In genomic region chr10:18437584-18437983, GRCm38 (mm10) we compare ENCODE assay signal across 14 mouse cellular contexts.
DNase-seq lines count a peak whose midpoint lies in the region; ATAC-seq and TF ChIP-seq lines count a peak whose summit lies in the region.
"Had no signal": no experiment of that assay in that cellular context is flagged by ENCODE, and none has a peak within 500 bp of the region (broad histone marks: within the 10 kb centered on the region; RNA-seq: fewer than 3 reads in every experiment).

No protein-coding gene starts in this region.

- H3K4me2 ChIP-seq in lung, embryonic 16.5 days (ENCODE audit: low read depth, low read length): no peak overlapping the region
- no peak overlapping the region for H3K4me2 ChIP-seq in stomach, postnatal 0 days (replicated peaks; ENCODE audit: low read depth)
- H3K4me2 ChIP-seq in intestine, embryonic 15.5 days (replicated peaks): no peak overlapping the region
- H3K4me2 ChIP-seq: liver, embryonic 12.5 days had no signal

- peak; percentile 96 for ATAC-seq in frontal cortex, adult (ENCODE audit: low TSS enrichment)
- ATAC-seq in lung, embryonic 16.5 days (ENCODE audit: low read depth): no peak
- ATAC-seq in stomach, postnatal 0 days (ENCODE audit: low FRiP score, low TSS enrichment): no peak
- ATAC-seq in intestine, embryonic 15.5 days: no peak
- ATAC-seq: intestine, embryonic 16.5 days; liver, embryonic 12.5 days had no signal

- no peak overlapping the region for H3K4me3 ChIP-seq in kidney, adult 2 months (ENCODE audit: insufficient read depth, low read depth, low read length)
- H3K4me3 ChIP-seq in lung, embryonic 16.5 days (ENCODE audit: low read length): no peak overlapping the region
- no peak overlapping the region for H3K4me3 ChIP-seq in stomach, postnatal 0 days (ENCODE audit: low read depth, low read length)
- H3K4me3 ChIP-seq in intestine, embryonic 15.5 days (replicated peaks): no peak overlapping the region
- H3K4me3 ChIP-seq: erythroblast, embryonic 14.5 days; liver, embryonic 12.5 days had no signal

- TF ChIP-seq EP300 in stomach, postnatal 0 days (optimal IDR thresholded peaks at IDR 0.05): no peak

- peaks cover 7% of the 10 kb centered on the region; the same call in 1 of the 2 replicates for H3K4me1 ChIP-seq in kidney, adult 2 months (ENCODE audit: control insufficient read depth, insufficient read depth, low read length)
- peaks cover 16% of the 10 kb centered on the region for H3K4me1 ChIP-seq in lung, embryonic 16.5 days (replicated peaks; ENCODE audit: control insufficient read depth, insufficient read depth, low read length)
- H3K4me1 ChIP-seq in stomach, postnatal 0 days (replicated peaks; ENCODE audit: control insufficient read depth, insufficient read depth): peaks cover 7% of the 10 kb centered on the region; the same call in 1 of the 2 replicates
- peaks cover 7% of the 10 kb centered on the region for H3K4me1 ChIP-seq in intestine, embryonic 15.5 days (replicated peaks)
- H3K4me1 ChIP-seq: liver, embryonic 12.5 days had no signal

- WGBS in kidney, adult 2 months: 69% methylated on average over 2 of the region's 2 CpGs
- 67% methylated on average over 2 of the region's 2 CpGs for WGBS in lung, embryonic 16.5 days
- WGBS in stomach, postnatal 0 days: 52% methylated on average over 2 of the region's 2 CpGs
- WGBS in intestine, embryonic 15.5 days: 69% methylated on average over 2 of the region's 2 CpGs

- TF ChIP-seq CTCF in kidney, adult 2 months (conservative IDR thresholded peaks at IDR 0.05; ENCODE audit: insufficient read depth, insufficient read length, low read depth, low read length): no peak
- TF ChIP-seq CTCF in stomach, postnatal 0 days (IDR thresholded peaks at IDR 0.05; ENCODE audit: low read depth): no peak

- H3K9me3 ChIP-seq in lung, embryonic 16.5 days (ENCODE audit: control insufficient read depth, low read length): no peaks in the 10 kb centered on the region
- H3K9me3 ChIP-seq in stomach, postnatal 0 days (ENCODE audit: control insufficient read depth, low read length): no peaks in the 10 kb centered on the region
- no peaks in the 10 kb centered on the region for H3K9me3 ChIP-seq in intestine, embryonic 15.5 days
- H3K9me3 ChIP-seq: liver, embryonic 12.5 days had no signal

- TF ChIP-seq POLR2A in kidney, adult 2 months (IDR thresholded peaks at IDR 0.05; ENCODE audit: low read depth, low read length): no peak

- H3K9ac ChIP-seq in lung, embryonic 16.5 days (ENCODE audit: low read length): no peak overlapping the region
- H3K9ac ChIP-seq in stomach, postnatal 0 days (ENCODE audit: low read length): no peak overlapping the region
- H3K9ac ChIP-seq in intestine, embryonic 15.5 days: no peak overlapping the region
- H3K9ac ChIP-seq: liver, embryonic 12.5 days had no signal

- no peaks in the 10 kb centered on the region for H3K27me3 ChIP-seq in kidney, adult 2 months (replicated peaks; ENCODE audit: control insufficient read depth, insufficient read depth, low read length)
- H3K27me3 ChIP-seq in lung, embryonic 16.5 days (ENCODE audit: control insufficient read depth, insufficient read depth, low read depth, low read length): no peaks in the 10 kb centered on the region
- H3K27me3 ChIP-seq in stomach, postnatal 0 days (ENCODE audit: control insufficient read depth, insufficient read depth, low read length): no peaks in the 10 kb centered on the region
- no peaks in the 10 kb centered on the region for H3K27me3 ChIP-seq in intestine, embryonic 15.5 days (replicated peaks)
- H3K27me3 ChIP-seq: liver, embryonic 12.5 days had no signal

- no peaks in the 10 kb centered on the region for H3K36me3 ChIP-seq in kidney, adult 2 months (ENCODE audit: control insufficient read depth, insufficient read depth, low read length)
- H3K36me3 ChIP-seq in lung, embryonic 16.5 days (ENCODE audit: control insufficient read depth, insufficient read depth, low read length): no peaks in the 10 kb centered on the region
- no peaks in the 10 kb centered on the region for H3K36me3 ChIP-seq in stomach, postnatal 0 days (ENCODE audit: control insufficient read depth, insufficient read depth, low read length)
- no peaks in the 10 kb centered on the region for H3K36me3 ChIP-seq in intestine, embryonic 15.5 days
- H3K36me3 ChIP-seq: liver, embryonic 12.5 days had no signal

- no peak overlapping the region for H3K27ac ChIP-seq in kidney, adult 2 months (ENCODE audit: insufficient read depth, low read depth, low read length)
- peak overlapping the region; percentile 58; the same call in 1 of the 2 replicates for H3K27ac ChIP-seq in lung, embryonic 16.5 days (ENCODE audit: low read length)
- peak overlapping the region; percentile 2; the same call in 1 of the 2 replicates for H3K27ac ChIP-seq in stomach, postnatal 0 days (replicated peaks)
- no peak overlapping the region for H3K27ac ChIP-seq in intestine, embryonic 15.5 days
- H3K27ac ChIP-seq: liver, embryonic 12.5 days; macrophage had no signal

- no peak for DNase-seq in frontal cortex, postnatal 25 days (ENCODE audit: low spot score in 2 of 2)
- DNase-seq in kidney, adult 2 months: peak; percentile 19
- DNase-seq in kidney, postnatal 10 days: no peak
- no peak for DNase-seq in lung, postnatal 10 days
- DNase-seq in stomach, postnatal 0 days (ENCODE audit: low spot score): no peak
- DNase-seq: adrenal gland, postnatal 14 days; thymus, postnatal 14 days had no signal

Comparison
In these comparisons a context has a peak if more than half of its experiments do, and no peak if none do; other contexts are left out.
1. H3K27ac ChIP-seq: peak in lung, embryonic 16.5 days (single experiment) and stomach, postnatal 0 days (single experiment); none in kidney, adult 2 months (single experiment) and intestine, embryonic 15.5 days (single experiment).